Mouse (Mus musculus) small intestine, adult 2 months (tissue): ENCODE measurements at regions not wholly inside any gene's neighbourhood (a gene's known extent, or its start where the extent isn't known, plus 50 kb on each side); places are given as distances from the start of the nearest gene placed in this dataset.

Source experiments
- H3K27ac ChIP-seq: fragments of 200-500 bp; 2 replicates; pipeline ENCODE4 v1.5.1; 2012; ENCODE audit warnings: low read depth, low read length, control low read depth, inconsistent platforms; ENCODE audit not compliant: insufficient read depth
- H3K27me3 ChIP-seq: fragments of 200-500 bp; 2 replicates; pipeline ENCODE4 v1.6.1; 2012; ENCODE audit warnings: mild to moderate bottlenecking, moderate library complexity, low read length, inconsistent platforms; ENCODE audit not compliant: control insufficient read depth, insufficient read depth
- H3K36me3 ChIP-seq: fragments of 200-500 bp; 2 replicates; pipeline ENCODE4 v1.6.1; 2012; ENCODE audit warnings: mild to moderate bottlenecking, low read length, control low read depth, inconsistent platforms; ENCODE audit not compliant: control insufficient read depth, insufficient read depth
- H3K4me1 ChIP-seq: fragments of 200-500 bp; 2 replicates; pipeline ENCODE4 v1.6.1; 2012; ENCODE audit warnings: low read length, inconsistent platforms, mixed read lengths; ENCODE audit not compliant: control insufficient read depth, insufficient read depth, insufficient read length
- H3K4me3 ChIP-seq: fragments of 200-500 bp; 2 replicates; pipeline ENCODE4 v1.5.1; 2012; ENCODE audit warnings: low read depth, mild to moderate bottlenecking, control low read depth, inconsistent platforms, low read length, moderate library complexity
- CTCF ChIP-seq: fragments of 200-500 bp; IDR thresholded peaks from 2 replicates; pipeline ENCODE4 v1.5.1; 2012; ENCODE audit warnings: low read depth, mild to moderate bottlenecking, control low read depth, inconsistent platforms, low read length, moderate library complexity, mixed read lengths; ENCODE audit not compliant: insufficient replicate concordance, insufficient read length; ENCODE audit errors: extremely low read depth
- POLR2A ChIP-seq: fragments of 200-500 bp; IDR thresholded peaks from 2 replicates; pipeline ENCODE4 v1.6.1; 2012; ENCODE audit warnings: low read depth, mild to moderate bottlenecking, control low read depth, inconsistent platforms, low read length, moderate library complexity
- WGBS: fragments of 180-500 bp; shearing (Covaris S2); methylation state at CpG from one replicate; pipeline ENCODE4 v1.1.7; 2018; 5-methylcytosine and 5-hydroxymethylcytosine counted together

GRCm38 (mm10) chr4:131014301-131015081, 70.3 kb downstream of the Matn1 start:
- no peak overlapping the region for H3K4me3 ChIP-seq
- H3K27me3 ChIP-seq, result no peaks in the 10 kb centered on the region
- no peak for TF ChIP-seq POLR2A
- TF ChIP-seq CTCF, result no peak
- WGBS, result 64% methylated on average over 15 of the region's 15 CpGs
- no peaks in the 10 kb centered on the region for H3K36me3 ChIP-seq
- H3K4me1 ChIP-seq, result no peaks in the 10 kb centered on the region
- no peak overlapping the region for H3K27ac ChIP-seq

- H3K36me3 ChIP-seq, result no peaks in the 10 kb centered on the region
- TF ChIP-seq CTCF (no peak), POLR2A (no peak)
- no peaks in the 10 kb centered on the region for H3K4me1 ChIP-seq
- no peak overlapping the region for H3K27ac ChIP-seq
- no peak overlapping the region for H3K4me3 ChIP-seq
- H3K27me3 ChIP-seq, result no peaks in the 10 kb centered on the region
- WGBS, result 47% methylated on average over 2 of the region's 2 CpGs
Measured at GRCm38 (mm10) chr4:131015156-131015555, 71.0 kb downstream of the Matn1 start.

- WGBS, result 56% methylated on average over 6 of the region's 6 CpGs
- TF ChIP-seq CTCF (no peak), POLR2A (no peak)
- H3K4me3 ChIP-seq, result no peak overlapping the region
- no peaks in the 10 kb centered on the region for H3K27me3 ChIP-seq
- no peaks in the 10 kb centered on the region for H3K36me3 ChIP-seq
- H3K4me1 ChIP-seq, result no peaks in the 10 kb centered on the region
- H3K27ac ChIP-seq, result no peak overlapping the region
Measured at GRCm38 (mm10) chr4:131023601-131024000, 79.4 kb downstream of the Matn1 start.

DNA sequence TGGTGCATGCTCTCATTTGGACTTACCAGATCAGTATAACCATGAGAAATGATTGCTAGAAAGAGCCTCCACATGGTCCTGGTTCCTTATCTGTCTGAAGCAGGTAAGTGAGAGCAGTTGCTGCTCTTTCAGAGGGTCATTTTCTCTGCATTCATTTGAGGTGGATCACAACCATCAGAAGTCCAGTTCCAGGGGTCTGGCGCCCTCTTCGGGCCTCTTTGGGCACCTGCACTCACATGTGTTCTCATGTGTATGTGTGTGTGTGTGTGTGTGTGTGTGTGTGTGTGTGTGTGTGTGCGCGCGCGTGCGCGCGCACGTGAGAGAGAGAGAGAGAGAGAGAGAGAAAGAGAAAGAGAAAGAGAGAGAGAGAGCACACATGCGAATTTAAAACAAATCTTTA, 92.1 kb downstream of the Matn1 start:
- no peaks in the 10 kb centered on the region for H3K27me3 ChIP-seq
- no peak overlapping the region for H3K4me3 ChIP-seq
- H3K4me1 ChIP-seq, result no peaks in the 10 kb centered on the region
- WGBS, result 87% methylated on average over 11 of the region's 11 CpGs
- H3K27ac ChIP-seq, result no peak overlapping the region
- TF ChIP-seq CTCF (no peak), POLR2A (no peak)
- no peaks in the 10 kb centered on the region for H3K36me3 ChIP-seq

- Histone ChIP-seq H3K4me3 (no peak overlapping the region), H3K36me3 (no peaks in the 10 kb centered on the region), H3K27ac (no peak overlapping the region), H3K4me1 (no peaks in the 10 kb centered on the region), H3K27me3 (no peaks in the 10 kb centered on the region)
- TF ChIP-seq CTCF, result no peak
- no peak for TF ChIP-seq POLR2A
- WGBS, result 8% methylated on average over 6 of the region's 6 CpGs
Measured at GRCm38 (mm10) chr4:131037179-131037578, 93.0 kb downstream of the Matn1 start.

DNA sequence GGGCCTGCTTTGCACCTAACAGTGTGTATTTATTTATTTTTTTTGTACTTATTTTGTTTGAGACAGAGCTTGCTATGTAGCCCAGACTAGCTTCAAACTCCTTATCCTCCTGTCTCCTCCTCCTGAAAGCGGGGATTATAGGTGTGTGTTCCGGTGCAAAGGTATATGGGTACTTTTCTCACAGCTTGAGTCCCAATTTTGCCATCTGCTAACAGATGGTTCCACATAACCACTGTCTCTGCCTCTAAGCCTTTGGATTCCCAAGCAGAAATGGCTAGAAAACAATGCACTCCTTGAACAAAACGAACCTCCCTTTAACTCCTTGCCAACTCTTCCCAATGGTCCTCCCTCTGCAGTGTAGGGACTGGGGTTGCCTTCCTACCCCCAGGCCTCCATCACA, 95.5 kb downstream of the Matn1 start:
- TF ChIP-seq POLR2A, result no peak
- no peak for TF ChIP-seq CTCF
- Histone ChIP-seq H3K27me3 (no peaks in the 10 kb centered on the region), H3K27ac (no peak overlapping the region), H3K36me3 (no peaks in the 10 kb centered on the region), H3K4me3 (no peak overlapping the region), H3K4me1 (no peaks in the 10 kb centered on the region)
- 78% methylated on average over 3 of the region's 3 CpGs for WGBS

DNA sequence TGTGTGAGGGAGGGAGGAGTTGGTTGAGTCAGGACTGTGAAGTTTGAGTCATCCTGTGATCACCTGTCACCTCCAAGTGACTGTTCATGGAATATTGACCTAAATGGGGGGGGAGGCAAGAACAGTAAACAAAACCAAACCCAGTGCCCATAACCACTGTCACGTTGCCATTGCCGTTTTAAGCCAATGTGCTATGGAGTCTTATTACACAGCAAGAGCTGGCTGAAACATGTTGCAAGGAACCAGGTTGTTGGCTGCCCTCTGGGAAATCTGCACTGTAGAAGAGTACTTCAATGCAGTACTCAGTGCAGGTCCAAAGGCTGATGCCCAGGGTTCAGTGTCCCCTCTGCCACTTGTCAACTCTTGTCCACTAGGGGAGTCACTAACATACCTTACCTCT, 97.0 kb downstream of the Matn1 start:
- WGBS, result 20% methylated on average over 2 of the region's 2 CpGs
- TF ChIP-seq CTCF (no peak), POLR2A (no peak)
- H3K27me3 ChIP-seq, result no peaks in the 10 kb centered on the region

More for the DNA sequence above, 97.0 kb downstream of the Matn1 start:
- no peak overlapping the region for H3K27ac ChIP-seq
- H3K4me1 ChIP-seq, result no peaks in the 10 kb centered on the region
- H3K4me3 ChIP-seq, result no peak overlapping the region
- H3K36me3 ChIP-seq, result no peaks in the 10 kb centered on the region
